Mouse (Mus musculus): ENCODE results near the gene Akap13.

DNA sequence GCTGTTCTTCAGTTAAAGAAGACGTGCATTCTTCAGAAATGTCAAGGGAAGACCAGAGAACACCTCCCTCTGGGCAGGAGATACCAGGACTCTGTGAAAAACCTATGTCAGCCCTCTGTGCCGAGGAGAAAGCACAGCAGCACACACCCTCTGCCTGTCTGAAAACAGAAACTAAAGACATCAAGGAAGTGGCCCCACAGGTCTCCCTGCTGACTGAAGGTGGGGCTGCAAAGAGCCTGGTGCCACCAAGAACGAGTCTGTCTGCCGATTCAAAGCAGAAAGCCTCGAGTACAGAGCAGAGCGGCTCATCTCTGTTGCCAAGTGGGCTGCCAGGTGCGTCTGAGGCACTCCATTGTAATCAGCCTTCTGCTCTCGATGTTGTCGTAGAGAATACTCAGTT lies 155.1 kb downstream of the Akap13 start:
- TF ChIP-seq CTCF (IDR thresholded peaks at IDR 0.05; ENCODE audit: extremely low read depth, insufficient read depth, low read length) (no peak), POLR2A (IDR thresholded peaks at IDR 0.05; ENCODE audit: extremely low read depth, insufficient read depth, low read length) (no peak)

Data from cortical plate, adult 2 months (tissue).